Mouse (Mus musculus): ENCODE measurements around the gene Cpe.

- no peak for TF ChIP-seq USF1 (IDR thresholded peaks at IDR 0.05; ENCODE audit: low read depth)
- no peak for TF ChIP-seq CTCF (IDR thresholded peaks at IDR 0.05; ENCODE audit: control insufficient read depth, insufficient read depth, insufficient read length)
- no peak for TF ChIP-seq CEBPB (IDR thresholded peaks at IDR 0.05; ENCODE audit: low read depth)
- no peak for TF ChIP-seq MAX (IDR thresholded peaks at IDR 0.05)
- TF ChIP-seq MYOG (IDR thresholded peaks at IDR 0.05; ENCODE audit: control insufficient read depth, extremely low read depth, insufficient read length): no peak
- no peak for TF ChIP-seq MYOD1 (IDR thresholded peaks at IDR 0.05; ENCODE audit: control insufficient read depth, insufficient read length, low read depth)
- TF ChIP-seq FOSL1 (IDR thresholded peaks at IDR 0.05; ENCODE audit: insufficient read depth, low read length, poor library complexity, severe bottlenecking): no peak
These were observed 42.3 kb upstream of the Cpe start for GRCm38 (mm10) chr8:64735161-64735560.

Measured in C2C12 (cell line).